19 mouse cellular contexts compared by ENCODE assay signal in genomic region chr6:62196496-62197188, GRCm38 (mm10).
A peak's percentile ranks its signal among the peaks of the same experiment; 100 is the strongest.
DNase-seq lines count a peak whose midpoint lies in the region; ATAC-seq and TF ChIP-seq lines count a peak whose summit lies in the region.
"Had no signal": no experiment of that assay in that cellular context is flagged by ENCODE, and none has a peak within 500 bp of the region (broad histone marks: within the 10 kb centered on the region; RNA-seq: fewer than 3 reads in every experiment).

No protein-coding gene starts in this region.

- no peak overlapping the region for H3K4me3 ChIP-seq in gastrocnemius, adult 2 months
- H3K4me3 ChIP-seq: hindbrain, embryonic 15.5 days; limb, embryonic 12.5 days had no signal

- no peak for ATAC-seq in cerebellum, adult (ENCODE audit: insufficient number of reproducible peaks, low FRiP score, low TSS enrichment)
- ATAC-seq: lung, postnatal 0 days; midbrain, embryonic 16.5 days had no signal

- no peak for TF ChIP-seq CTCF in gastrocnemius, adult 2 months (IDR thresholded peaks at IDR 0.05)

- H3K27ac ChIP-seq in gastrocnemius, adult 2 months, result no peak overlapping the region
- H3K27ac ChIP-seq: hindbrain, embryonic 15.5 days; limb, embryonic 12.5 days; liver, embryonic 14.5 days had no signal

- peak; percentile 27 to 31 for DNase-seq in cerebellum, adult 18-20 months
- DNase-seq in frontal cortex, adult 2 months (ENCODE audit: extremely low spot score in 1 of 2, low spot score in 1 of 2), result peak; percentile 17 to 44
- DNase-seq in frontal cortex, postnatal 10 days (ENCODE audit: low spot score in 2 of 2), result no peak
- DNase-seq in right cerebral cortex, postnatal 25 days, result peak; percentile 10
- DNase-seq in right cerebral cortex, adult 18-20 months, result no peak
- no peak for DNase-seq in gastrocnemius, adult 2 months
- no peak for DNase-seq in urinary bladder, postnatal 14 days (ENCODE audit: low spot score)
- DNase-seq: adrenal gland, adult 8-10 months; gastrocnemius, postnatal 14 days; heart, postnatal 14 days; kidney, adult 2 months; kidney, postnatal 36 days; thymus, adult 2 months had no signal

- intact Hi-C loops in gastrocnemius, adult 2 months (cut with DNase I), result no loop called here

Comparison
In these comparisons a context has a peak if more than half of its experiments do, and no peak if none do; other contexts are left out.
1. DNase-seq: peak in cerebellum, adult 18-20 months (2 of 2), frontal cortex, adult 2 months (2 of 2) and right cerebral cortex, postnatal 25 days (single experiment); none in frontal cortex, postnatal 10 days (0 of 2), right cerebral cortex, adult 18-20 months (single experiment), gastrocnemius, adult 2 months (single experiment) and urinary bladder, postnatal 14 days (single experiment).